Mouse (Mus musculus): ENCODE measurements at regions not wholly inside any gene's neighbourhood (a gene's known extent, or its start where the extent isn't known, plus 50 kb on each side); places are given as distances from the start of the nearest gene placed in this dataset.

- no peak overlapping the region for H3K9ac ChIP-seq
- no peaks in the 10 kb centered on the region for H3K36me3 ChIP-seq
- H3K27me3 ChIP-seq: no peaks in the 10 kb centered on the region
- no peak overlapping the region for H3K4me2 ChIP-seq (replicated peaks)
- no peak overlapping the region for H3K4me3 ChIP-seq (replicated peaks)
- 94% methylated on average over 7 of the region's 7 CpGs for WGBS
- H3K4me1 ChIP-seq: peaks cover 19% of the 10 kb centered on the region
- H3K9me3 ChIP-seq (replicated peaks): no peaks in the 10 kb centered on the region
- ATAC-seq (ENCODE audit: insufficient number of reproducible peaks, low FRiP score, low TSS enrichment, low read depth): no peak
- no peak overlapping the region for H3K27ac ChIP-seq (replicated peaks)
Observed at GRCm38 (mm10) chr13:51998542-51998941, 152.1 kb downstream of the Gadd45g start.

GRCm38 (mm10) chr13:52001811-52002210 is 155.3 kb downstream of the Gadd45g start:
- H3K4me1 ChIP-seq: peaks cover 19% of the 10 kb centered on the region
- H3K9me3 ChIP-seq (replicated peaks): no peaks in the 10 kb centered on the region
- H3K9ac ChIP-seq: no peak overlapping the region
- WGBS: 31% methylated on average over 12 of the region's 12 CpGs
- no peak overlapping the region for H3K4me2 ChIP-seq (replicated peaks)
- no peaks in the 10 kb centered on the region for H3K36me3 ChIP-seq
- H3K27ac ChIP-seq (replicated peaks): peak overlapping the region; percentile 51
- H3K27me3 ChIP-seq: no peaks in the 10 kb centered on the region
- ATAC-seq (ENCODE audit: insufficient number of reproducible peaks, low FRiP score, low TSS enrichment, low read depth): peak; percentile 55
- H3K4me3 ChIP-seq (replicated peaks): no peak overlapping the region

GRCm38 (mm10) chr13:52003946-52004539 is 157.6 kb downstream of the Gadd45g start:
- Histone ChIP-seq H3K4me1 (peaks cover 19% of the 10 kb centered on the region), H3K9me3 (replicated peaks) (no peaks in the 10 kb centered on the region), H3K4me2 (replicated peaks) (no peak overlapping the region), H3K27me3 (no peaks in the 10 kb centered on the region), H3K9ac (no peak overlapping the region), H3K4me3 (replicated peaks) (no peak overlapping the region), H3K27ac (replicated peaks) (no peak overlapping the region), H3K36me3 (no peaks in the 10 kb centered on the region)
- ATAC-seq (ENCODE audit: insufficient number of reproducible peaks, low FRiP score, low TSS enrichment, low read depth): no peak
- 77% methylated on average over 5 of the region's 5 CpGs for WGBS

- Histone ChIP-seq H3K4me1 (peaks cover 6% of the 10 kb centered on the region; the same call in 1 of the 2 replicates), H3K27ac (replicated peaks) (no peak overlapping the region), H3K36me3 (no peaks in the 10 kb centered on the region), H3K4me2 (replicated peaks) (no peak overlapping the region), H3K4me3 (replicated peaks) (no peak overlapping the region), H3K9me3 (replicated peaks) (no peaks in the 10 kb centered on the region), H3K9ac (no peak overlapping the region), H3K27me3 (no peaks in the 10 kb centered on the region)
- ATAC-seq (ENCODE audit: insufficient number of reproducible peaks, low FRiP score, low TSS enrichment, low read depth): no peak
- WGBS: 57% methylated on average over 6 of the region's 6 CpGs
Observed at GRCm38 (mm10) chr13:52007585-52008395, 161.3 kb downstream of the Gadd45g start.

- Histone ChIP-seq H3K4me2 (replicated peaks) (no peak overlapping the region), H3K9ac (no peak overlapping the region), H3K9me3 (replicated peaks) (no peaks in the 10 kb centered on the region), H3K4me1 (peaks cover under 1% of the 10 kb centered on the region; the same call in 1 of the 2 replicates), H3K27ac (replicated peaks) (no peak overlapping the region), H3K27me3 (no peaks in the 10 kb centered on the region), H3K36me3 (no peaks in the 10 kb centered on the region), H3K4me3 (replicated peaks) (no peak overlapping the region)
- ATAC-seq (ENCODE audit: insufficient number of reproducible peaks, low FRiP score, low TSS enrichment, low read depth): no peak
- WGBS: 89% methylated on average over 4 of the region's 4 CpGs
Observed at GRCm38 (mm10) chr13:52009231-52009630, 162.8 kb downstream of the Gadd45g start.

- H3K4me2 ChIP-seq (replicated peaks): no peak overlapping the region
- H3K4me3 ChIP-seq (replicated peaks): no peak overlapping the region
- H3K36me3 ChIP-seq: no peaks in the 10 kb centered on the region
- peaks cover 6% of the 10 kb centered on the region for H3K4me1 ChIP-seq
- no peak overlapping the region for H3K9ac ChIP-seq
- H3K27ac ChIP-seq (replicated peaks): no peak overlapping the region
- no peaks in the 10 kb centered on the region for H3K9me3 ChIP-seq (replicated peaks)
- 90% methylated on average over 6 of the region's 6 CpGs for WGBS
- H3K27me3 ChIP-seq: no peaks in the 10 kb centered on the region
- ATAC-seq (ENCODE audit: insufficient number of reproducible peaks, low FRiP score, low TSS enrichment, low read depth): no peak
Observed at GRCm38 (mm10) chr13:52009766-52010165, 163.3 kb downstream of the Gadd45g start.

GRCm38 (mm10) chr13:52011001-52011400 is 164.5 kb downstream of the Gadd45g start:
- Histone ChIP-seq H3K4me2 (replicated peaks) (no peak overlapping the region), H3K9ac (no peak overlapping the region), H3K36me3 (no peaks in the 10 kb centered on the region), H3K9me3 (replicated peaks) (no peaks in the 10 kb centered on the region), H3K27ac (replicated peaks) (no peak overlapping the region), H3K4me1 (peaks cover 18% of the 10 kb centered on the region), H3K27me3 (no peaks in the 10 kb centered on the region), H3K4me3 (replicated peaks) (no peak overlapping the region)
- WGBS: 76% methylated on average over 3 of the region's 3 CpGs
- no peak for ATAC-seq (ENCODE audit: insufficient number of reproducible peaks, low FRiP score, low TSS enrichment, low read depth)

GRCm38 (mm10) chr13:52013182-52013581 is 166.7 kb downstream of the Gadd45g start:
- Histone ChIP-seq H3K27ac (replicated peaks) (no peak overlapping the region), H3K27me3 (no peaks in the 10 kb centered on the region), H3K4me3 (replicated peaks) (no peak overlapping the region), H3K4me1 (peaks cover 22% of the 10 kb centered on the region), H3K36me3 (no peaks in the 10 kb centered on the region), H3K9ac (no peak overlapping the region), H3K9me3 (replicated peaks) (no peaks in the 10 kb centered on the region), H3K4me2 (replicated peaks) (no peak overlapping the region)
- no peak for ATAC-seq (ENCODE audit: insufficient number of reproducible peaks, low FRiP score, low TSS enrichment, low read depth)
- WGBS: 63% methylated on average over 1 of the region's 1 CpGs

- Histone ChIP-seq H3K4me1 (peaks cover 22% of the 10 kb centered on the region), H3K9me3 (replicated peaks) (no peaks in the 10 kb centered on the region), H3K36me3 (no peaks in the 10 kb centered on the region), H3K27ac (replicated peaks) (no peak overlapping the region), H3K4me3 (replicated peaks) (no peak overlapping the region), H3K9ac (no peak overlapping the region), H3K4me2 (replicated peaks) (no peak overlapping the region), H3K27me3 (no peaks in the 10 kb centered on the region)
- 66% methylated on average over 2 of the region's 2 CpGs for WGBS
- no peak for ATAC-seq (ENCODE audit: insufficient number of reproducible peaks, low FRiP score, low TSS enrichment, low read depth)
Observed at GRCm38 (mm10) chr13:52013757-52014156, 167.3 kb downstream of the Gadd45g start.

GRCm38 (mm10) chr13:52014566-52014965 is 168.1 kb downstream of the Gadd45g start:
- no peaks in the 10 kb centered on the region for H3K27me3 ChIP-seq
- WGBS: 72% methylated on average over 7 of the region's 7 CpGs
- H3K4me1 ChIP-seq: peaks cover 22% of the 10 kb centered on the region
- H3K9ac ChIP-seq: no peak overlapping the region
- H3K9me3 ChIP-seq (replicated peaks): no peaks in the 10 kb centered on the region
- H3K27ac ChIP-seq (replicated peaks): peak overlapping the region; percentile 22; the same call in 1 of the 2 replicates
- ATAC-seq (ENCODE audit: insufficient number of reproducible peaks, low FRiP score, low TSS enrichment, low read depth): no peak
- no peak overlapping the region for H3K4me3 ChIP-seq (replicated peaks)
- H3K4me2 ChIP-seq (replicated peaks): no peak overlapping the region
- no peaks in the 10 kb centered on the region for H3K36me3 ChIP-seq

GRCm38 (mm10) chr13:52015066-52015465 is 168.6 kb downstream of the Gadd45g start:
- no peaks in the 10 kb centered on the region for H3K9me3 ChIP-seq (replicated peaks)
- H3K27me3 ChIP-seq: no peaks in the 10 kb centered on the region
- H3K36me3 ChIP-seq: no peaks in the 10 kb centered on the region
- WGBS: 10% methylated on average over 4 of the region's 4 CpGs
- H3K4me3 ChIP-seq (replicated peaks): no peak overlapping the region
- no peak for ATAC-seq (ENCODE audit: insufficient number of reproducible peaks, low FRiP score, low TSS enrichment, low read depth)
- H3K4me2 ChIP-seq (replicated peaks): 0 out of 2 replicates have a peak overlapping the region, but pooled peaks have one; percentile 10
- H3K27ac ChIP-seq (replicated peaks): peak overlapping the region; percentile 3; the same call in 1 of the 2 replicates
- no peak overlapping the region for H3K9ac ChIP-seq
- H3K4me1 ChIP-seq: peaks cover 22% of the 10 kb centered on the region

All from embryonic facial prominence, embryonic 15.5 days (tissue).